Comparison of ENCODE assay signal across 8 mouse cellular contexts in the genomic region with DNA sequence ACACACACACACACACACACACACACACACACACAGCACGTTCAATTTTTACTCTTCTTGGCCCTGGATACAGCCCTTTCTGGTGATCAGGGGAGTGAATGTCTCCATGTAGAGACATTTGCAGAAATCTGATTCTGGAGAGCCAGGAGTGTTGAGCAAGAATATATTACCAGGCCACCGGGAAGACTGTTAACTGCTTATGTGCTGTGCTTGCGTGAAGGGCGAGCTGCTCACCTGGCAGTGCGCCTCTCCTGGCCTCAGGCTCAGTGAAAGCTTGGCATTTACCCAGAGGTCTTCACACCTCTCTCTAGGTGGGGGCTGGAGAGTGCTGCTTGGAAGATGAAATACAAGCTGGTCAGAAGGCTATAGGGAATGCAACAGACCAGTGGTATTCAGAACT.
A peak's percentile ranks its signal among the peaks of the same experiment; 100 is the strongest.
DNase-seq lines count a peak whose midpoint lies in the region; ATAC-seq lines count a peak whose summit lies in the region.

No protein-coding gene starts in this region.

- ATAC-seq in intestine, embryonic 15.5 days: peak; percentile 64

- no peak overlapping the region for H3K4me3 ChIP-seq in intestine, embryonic 15.5 days (replicated peaks)

- H3K36me3 ChIP-seq in intestine, embryonic 15.5 days: no peaks in the 10 kb centered on the region

- H3K9ac ChIP-seq in intestine, embryonic 15.5 days: no peak overlapping the region

- H3K4me1 ChIP-seq in intestine, embryonic 15.5 days (replicated peaks): peaks cover 3% of the 10 kb centered on the region; the same call in 1 of the 2 replicates

- H3K9me3 ChIP-seq in intestine, embryonic 15.5 days: no peaks in the 10 kb centered on the region

- DNase-seq in adrenal gland, postnatal 14 days: peak; percentile 22
- no peak for DNase-seq in adrenal gland, adult 8-10 months
- peak; percentile 24 for DNase-seq in embryo, embryonic 9.5 days (ENCODE audit: extremely low spot score)
- peak; percentile 6 for DNase-seq in mesoderm, embryonic 11.5 days (ENCODE audit: low read depth, low spot score)
- DNase-seq in spleen, adult 12 weeks (ENCODE audit: low spot score): no peak
- no peak for DNase-seq in right cerebral cortex, postnatal 4 days
- DNase-seq in spleen, postnatal 10 days (ENCODE audit: low spot score in 2 of 2): no peak

- no peak overlapping the region for H3K4me2 ChIP-seq in intestine, embryonic 15.5 days (replicated peaks)

- H3K27ac ChIP-seq in intestine, embryonic 15.5 days: no peak overlapping the region

- no peaks in the 10 kb centered on the region for H3K27me3 ChIP-seq in intestine, embryonic 15.5 days (replicated peaks)

- WGBS in intestine, embryonic 15.5 days: 32% methylated on average over 5 of the region's 5 CpGs

Comparison
In these comparisons a context has a peak if more than half of its experiments do, and no peak if none do; other contexts are left out.
1. DNase-seq: peak in adrenal gland, postnatal 14 days (single experiment), embryo, embryonic 9.5 days (single experiment) and mesoderm, embryonic 11.5 days (single experiment); none in adrenal gland, adult 8-10 months (single experiment), spleen, adult 12 weeks (single experiment), right cerebral cortex, postnatal 4 days (single experiment) and spleen, postnatal 10 days (0 of 2).